ENCODE assay signal across 37 mouse cellular contexts in the genomic region with DNA sequence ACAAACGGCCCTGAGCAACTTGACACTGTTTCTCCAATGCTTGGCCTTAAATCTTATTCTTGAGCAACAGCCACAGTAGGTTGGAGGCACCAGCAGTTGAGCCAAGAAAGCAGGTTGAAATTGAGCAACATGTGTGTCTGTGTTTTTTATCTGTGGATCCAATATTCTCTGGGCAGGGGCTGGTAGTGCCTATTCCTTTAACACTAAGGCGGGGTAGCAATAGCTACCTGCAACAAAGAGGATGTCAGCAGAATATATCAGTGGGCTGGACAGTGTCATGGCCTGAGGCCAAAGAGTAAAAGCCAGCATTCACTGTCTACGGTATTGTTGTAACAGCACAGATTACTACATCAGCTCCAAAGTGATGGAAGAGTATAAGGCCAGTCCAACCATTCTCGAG. TPM values are rescaled to one million over a fixed set of nuclear protein-coding genes. Genes with fewer than 3 reads are reported as not detected.
DNase-seq lines count a peak whose midpoint lies in the region; ATAC-seq and TF ChIP-seq lines count a peak whose summit lies in the region.
"Had no signal": no experiment of that assay in that cellular context is flagged by ENCODE, and none has a peak within 500 bp of the region (broad histone marks: within the 10 kb centered on the region; RNA-seq: fewer than 3 reads in every experiment).

No protein-coding gene starts in this region.

- intact Hi-C loops in gastrocnemius, adult 2 months (cut with DNase I): no loop called here
- intact Hi-C loops in gastrocnemius, postnatal 14 days (cut with DNase I; ENCODE audit: low total_unique reads): no loop called here

- H3K27ac ChIP-seq in gastrocnemius, adult 2 months: peak overlapping the region; percentile 71
- H3K27ac ChIP-seq in layer of hippocampus, adult 2 months: 0 out of 2 replicates have a peak overlapping the region, but pooled peaks have one; percentile 7
- H3K27ac ChIP-seq in hindbrain, embryonic 12.5 days: no peak overlapping the region
- H3K27ac ChIP-seq: embryonic facial prominence, embryonic 13.5 days; hindbrain, embryonic 14.5 days; kidney, embryonic 15.5 days; limb, embryonic 10.5 days; limb, embryonic 15.5 days; liver, embryonic 14.5 days had no signal

- H3K9ac ChIP-seq in hindbrain, embryonic 12.5 days: no peak overlapping the region
- H3K9ac ChIP-seq: embryonic facial prominence, embryonic 13.5 days; hindbrain, embryonic 14.5 days; kidney, embryonic 15.5 days; limb, embryonic 15.5 days; liver, embryonic 14.5 days; lung, embryonic 14.5 days had no signal

- DNase-seq in gastrocnemius, adult 2 months: no peak
- no peak for DNase-seq in gastrocnemius, postnatal 14 days
- no peak for DNase-seq in layer of hippocampus, adult 2 months (ENCODE audit: low spot score in 2 of 2)
- no peak for DNase-seq in layer of hippocampus, adult 18-20 months (ENCODE audit: low spot score in 2 of 2)
- DNase-seq in MN1 (ENCODE audit: low spot score): peak; percentile 52
- DNase-seq in fat pad, adult 2 months (ENCODE audit: extremely low read depth, low read depth, low spot score): peak; percentile 88
- DNase-seq: adrenal gland, adult 8-10 months; cerebellum, adult 18-20 months; cerebellum, postnatal 10 days; gastrocnemius, postnatal 10 days; heart, postnatal 4 days; kidney, adult 18-20 months; kidney, postnatal 25 days; lung, embryonic 14.5 days; lung, postnatal 14 days; right cerebral cortex, postnatal 25 days; thymus, postnatal 4 days had no signal

- no peak for ATAC-seq in hindbrain, embryonic 12.5 days (ENCODE audit: low FRiP score)
- ATAC-seq: forebrain, embryonic 16.5 days; midbrain, embryonic 16.5 days had no signal

- no peak overlapping the region for H3K4me3 ChIP-seq in gastrocnemius, adult 2 months
- no peak overlapping the region for H3K4me3 ChIP-seq in layer of hippocampus, adult 2 months
- H3K4me3 ChIP-seq in hindbrain, embryonic 12.5 days: no peak overlapping the region
- H3K4me3 ChIP-seq: embryonic facial prominence, embryonic 13.5 days; kidney, embryonic 15.5 days; limb, embryonic 10.5 days; limb, embryonic 15.5 days had no signal

- H3K36me3 ChIP-seq in hindbrain, embryonic 12.5 days: peaks cover 61% of the 10 kb centered on the region

- no peaks in the 10 kb centered on the region for H3K9me3 ChIP-seq in hindbrain, embryonic 12.5 days (replicated peaks)
- H3K9me3 ChIP-seq: embryonic facial prominence, embryonic 13.5 days; kidney, embryonic 15.5 days; limb, embryonic 10.5 days; limb, embryonic 15.5 days had no signal

- H3K4me2 ChIP-seq in hindbrain, embryonic 12.5 days (replicated peaks): no peak overlapping the region
- H3K4me2 ChIP-seq: embryonic facial prominence, embryonic 13.5 days; hindbrain, embryonic 14.5 days; kidney, embryonic 15.5 days; limb, embryonic 15.5 days; lung, embryonic 14.5 days; midbrain, embryonic 11.5 days had no signal

- WGBS in hindbrain, embryonic 12.5 days: 87% methylated on average over 4 of the region's 4 CpGs

- no peaks in the 10 kb centered on the region for H3K4me1 ChIP-seq in hindbrain, embryonic 12.5 days
- H3K4me1 ChIP-seq: embryonic facial prominence, embryonic 13.5 days; kidney, embryonic 15.5 days; limb, embryonic 15.5 days had no signal

- H3K27me3 ChIP-seq in hindbrain, embryonic 12.5 days: no peaks in the 10 kb centered on the region
- H3K27me3 ChIP-seq: CH12.LX; embryonic facial prominence, embryonic 13.5 days; kidney, embryonic 15.5 days; limb, embryonic 15.5 days had no signal

- no peak for TF ChIP-seq CTCF in gastrocnemius, adult 2 months (IDR thresholded peaks at IDR 0.05)
- no peak for TF ChIP-seq CTCF in layer of hippocampus, adult 2 months (conservative IDR thresholded peaks at IDR 0.05)

RNA-seq across cellular contexts. Expression of gene Faap100, which starts 17.1 kb away (rescaled TPM):
- total RNA-seq in gastrocnemius, adult 2 months (2021): 10 to 100 TPM; 18.5 to 18.8 TPM
- total RNA-seq in gastrocnemius, postnatal 14 days (2021): 10 to 100 TPM; 11.2 to 16.0 TPM
- 10 to 100 TPM; 17.7 to 19.5 TPM for total RNA-seq in layer of hippocampus, adult 2 months (2021)
- total RNA-seq in layer of hippocampus, adult 18-20 months (2021): 10 to 100 TPM; 16.7 to 18.4 TPM
- 52.2 and 59.1 TPM in 2 replicates for polyA plus RNA-seq in hindbrain, embryonic 12.5 days (2016; fragmentation: Nextera tagmentation; extraction: Ambion mirVana)

RNA-seq across cellular contexts. Expression of gene Fscn2, which starts 34.3 kb away (rescaled TPM):
- total RNA-seq in gastrocnemius, adult 2 months (2021): under 1 TPM in 1 of 2 experiments, not detected in 1; 0.87 TPM
- under 1 TPM; 0.16 to 0.39 TPM for total RNA-seq in gastrocnemius, postnatal 14 days (2021)
- total RNA-seq in layer of hippocampus, adult 2 months (2021): 1 to 10 TPM in 1 of 2 experiments, under 1 TPM in 1; 0.69 to 1.1 TPM
- total RNA-seq in layer of hippocampus, adult 18-20 months (2021): under 1 TPM in 1 of 2 experiments, not detected in 1; 0.61 TPM
- 1.2 and 1.3 TPM in 2 replicates for polyA plus RNA-seq in hindbrain, embryonic 12.5 days (2016; fragmentation: Nextera tagmentation; extraction: Ambion mirVana)
- total RNA-seq: CH12.LX; common myeloid progenitor, adult 5-6 weeks; heart, adult 8-10 months; megakaryocyte, adult 5-6 weeks had no signal
- polyA plus RNA-seq: liver, embryonic 14.5 days; spleen, adult 2 months had no signal

RNA-seq across cellular contexts. Expression of gene Nploc4, which starts 41.8 kb away (rescaled TPM):
- 10 to 100 TPM; 75.8 to 94.9 TPM for total RNA-seq in gastrocnemius, adult 2 months (2021)
- 10 to 100 TPM; 55.1 to 61.7 TPM for total RNA-seq in gastrocnemius, postnatal 14 days (2021)
- 10 to 100 TPM; 64.1 to 70.1 TPM for total RNA-seq in layer of hippocampus, adult 2 months (2021)
- total RNA-seq in layer of hippocampus, adult 18-20 months (2021): 10 to 100 TPM; 60.0 to 61.9 TPM
- polyA plus RNA-seq in hindbrain, embryonic 12.5 days (2016; fragmentation: Nextera tagmentation; extraction: Ambion mirVana): 51.4 and 51.5 TPM in 2 replicates

RNA-seq across cellular contexts. Expression of gene Tspan10, which starts 46.8 kb away (rescaled TPM):
- total RNA-seq in gastrocnemius, adult 2 months (2021): 1 to 10 TPM in 1 of 2 experiments, not detected in 1; 1.1 TPM
- not detected for total RNA-seq in gastrocnemius, postnatal 14 days (2021)
- under 1 TPM in 1 of 2 experiments, not detected in 1; 0.20 TPM for total RNA-seq in layer of hippocampus, adult 2 months (2021)
- not detected for total RNA-seq in layer of hippocampus, adult 18-20 months (2021)
- not detected in 2 replicates for polyA plus RNA-seq in hindbrain, embryonic 12.5 days (2016; fragmentation: Nextera tagmentation; extraction: Ambion mirVana)
- total RNA-seq: common myeloid progenitor, adult 5-6 weeks; ES-E14; gastrocnemius, postnatal 10 days; neutrophil, adult 5-6 weeks had no signal
- polyA plus RNA-seq: forebrain, embryonic 16.5 days; heart, embryonic 16.5 days; hindbrain, embryonic 14.5 days; kidney, embryonic 15.5 days; limb, embryonic 10.5 days; liver, embryonic 14.5 days; lung, embryonic 14.5 days; midbrain, embryonic 11.5 days; midbrain, embryonic 16.5 days; neural tube, embryonic 11.5 days; stomach, embryonic 14.5 days had no signal

RNA-seq across cellular contexts. Expression of gene Actg1, which starts 47.3 kb away (rescaled TPM):
- 100 to 1,000 TPM; 201 to 262 TPM for total RNA-seq in gastrocnemius, adult 2 months (2021)
- total RNA-seq in gastrocnemius, postnatal 14 days (2021): 100 to 1,000 TPM; 308 to 391 TPM
- total RNA-seq in layer of hippocampus, adult 2 months (2021): 1,000 to 10,000 TPM; 1,285 to 1,295 TPM
- 1,000 to 10,000 TPM; 1,279 to 1,291 TPM for total RNA-seq in layer of hippocampus, adult 18-20 months (2021)
- 3,608 and 3,685 TPM in 2 replicates for polyA plus RNA-seq in hindbrain, embryonic 12.5 days (2016; fragmentation: Nextera tagmentation; extraction: Ambion mirVana)

Comparison
In these comparisons a context has a peak if more than half of its experiments do, and no peak if none do; other contexts are left out.
1. DNase-seq: peak in MN1 (single experiment) and fat pad, adult 2 months (single experiment); none in gastrocnemius, adult 2 months (single experiment), gastrocnemius, postnatal 14 days (single experiment), layer of hippocampus, adult 2 months (0 of 2) and layer of hippocampus, adult 18-20 months (0 of 2).